Mouse (Mus musculus) ES-E14 (cell line): ENCODE data around the gene Srrd.

ENCODE experiments used
- HCFC1 ChIP-seq: IDR thresholded peaks from 2 replicates; pipeline ENCODE4 v1.6.1; 2012; ENCODE audit warnings: low read length, inconsistent platforms, borderline replicate concordance; ENCODE audit not compliant: insufficient read depth
- MAFK ChIP-seq: IDR thresholded peaks from 2 replicates; pipeline ENCODE4 v1.6.1; 2014; ENCODE audit warnings: mild to moderate bottlenecking, low read depth, low read length, inconsistent platforms; ENCODE audit not compliant: insufficient read depth
- ZC3H11A ChIP-seq: IDR thresholded peaks from 2 replicates; pipeline ENCODE4 v1.6.1; 2012; ENCODE audit warnings: low read depth, mild to moderate bottlenecking, inconsistent platforms, low read length, borderline replicate concordance
- ZNF384 ChIP-seq: IDR thresholded peaks from 2 replicates; pipeline ENCODE4 v1.6.1; 2012; ENCODE audit warnings: low read depth, low read length, inconsistent platforms

DNA sequence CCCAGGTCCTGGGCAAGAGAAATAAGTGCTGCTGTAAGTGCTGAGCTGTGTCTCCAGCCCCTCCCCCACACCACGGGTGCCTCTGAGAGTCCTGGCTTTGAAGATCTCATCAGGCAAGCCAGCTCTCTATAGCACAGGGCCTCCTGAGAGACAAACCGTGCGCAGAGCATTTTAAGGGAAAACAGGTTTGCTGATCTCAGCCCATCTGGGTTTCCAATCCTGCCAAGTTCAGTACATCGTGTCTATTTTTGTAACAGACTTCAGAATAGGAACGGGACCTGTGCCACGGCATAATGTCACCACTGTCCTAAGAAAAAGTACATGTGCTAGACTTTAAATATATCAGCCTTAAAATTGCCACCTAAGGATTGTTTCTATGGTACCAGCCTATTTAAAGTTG is 21.9 kb downstream of the Srrd start:
- TF ChIP-seq ZC3H11A (no peak), HCFC1 (no peak), ZNF384 (no peak), MAFK (no peak)
